Mouse (Mus musculus): ENCODE measurements around the gene Dmrtc1c1.
"Not testable (repeated sequence)": the region's sequence is repeated elsewhere in the genome, so short reads cannot be mapped to it uniquely, and the experiment has no call there.

Gene Dmrtc1c1

DNA sequence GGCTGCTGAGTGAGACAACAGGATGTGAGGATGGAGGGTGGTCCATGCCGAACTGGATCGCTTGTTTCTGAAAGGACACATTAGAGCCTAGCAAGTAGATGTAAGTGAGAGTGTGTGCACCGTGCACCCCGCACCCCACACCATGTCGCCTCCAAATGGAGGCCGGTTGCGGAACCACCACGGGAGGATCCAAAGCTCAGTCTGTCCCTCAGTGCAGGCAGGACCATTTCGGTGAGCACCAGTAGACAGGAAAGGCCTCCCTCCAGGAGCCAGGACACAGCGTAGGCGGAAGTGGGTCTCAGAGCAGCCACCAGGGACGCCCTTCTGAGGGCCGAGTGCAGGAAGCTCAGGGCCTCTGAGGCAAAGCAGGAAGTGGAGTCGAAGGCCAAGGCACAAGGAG, at the start of gene Dmrtc1c1:
Gene Dmrtc1c1 (plus strand): TSS at position 301 of the 400 bp plus-strand sequence.
- in situ Hi-C loops (cut with MboI; ENCODE audit: low pct_unique_long_range_greater_than_20kb in 1 of 2, low sequenced_read_pairs in 2 of 2, unreplicated experiment in 1 of 2), result not testable (repeated sequence)

DNA sequence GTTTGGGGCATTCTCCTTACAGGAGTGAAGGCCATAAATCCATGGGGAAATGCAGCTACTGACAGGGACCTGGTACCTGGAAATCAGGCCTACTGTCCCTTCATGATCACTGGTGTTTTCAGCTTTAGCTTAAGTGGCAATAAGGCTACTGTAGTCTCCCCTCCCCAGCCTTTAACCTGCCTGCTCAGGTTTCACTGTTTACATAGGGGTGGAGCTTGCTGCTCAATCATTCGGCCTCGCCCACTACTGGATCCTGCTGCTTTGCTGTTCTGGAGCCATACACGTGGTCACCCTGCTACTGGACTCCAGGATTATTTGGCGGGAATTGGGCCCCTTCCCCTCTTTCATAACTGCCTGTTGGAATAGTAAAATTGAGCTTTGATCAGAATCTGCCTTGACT, 36.9 kb upstream of the Dmrtc1c1 start:
- in situ Hi-C loops (cut with MboI; ENCODE audit: low pct_unique_long_range_greater_than_20kb in 1 of 2, low sequenced_read_pairs in 2 of 2, unreplicated experiment in 1 of 2), result no loop called here

DNA sequence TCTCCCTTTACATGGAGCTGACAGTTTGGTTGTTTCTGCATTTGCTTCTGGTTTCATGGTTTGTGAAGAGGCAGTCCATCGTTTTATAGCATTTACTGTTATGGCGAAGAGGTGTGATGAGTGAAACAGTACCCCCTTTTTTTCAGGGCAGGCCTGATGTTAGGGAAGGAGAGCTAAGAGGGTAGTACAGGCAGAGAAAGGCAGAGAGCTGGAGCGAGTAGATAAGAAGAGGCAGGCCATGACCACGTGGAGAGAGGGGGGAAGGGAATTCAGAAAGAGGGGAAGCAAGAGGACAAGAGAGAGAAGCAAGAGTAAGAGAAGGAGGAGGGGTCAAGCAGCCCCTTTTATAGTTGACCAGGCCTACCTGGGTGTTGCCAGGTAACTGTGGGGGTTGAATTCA, 9.5 kb downstream of the Dmrtc1c1 start:
- in situ Hi-C loops (cut with MboI; ENCODE audit: low pct_unique_long_range_greater_than_20kb in 1 of 2, low sequenced_read_pairs in 2 of 2, unreplicated experiment in 1 of 2), result no loop called here

DNA sequence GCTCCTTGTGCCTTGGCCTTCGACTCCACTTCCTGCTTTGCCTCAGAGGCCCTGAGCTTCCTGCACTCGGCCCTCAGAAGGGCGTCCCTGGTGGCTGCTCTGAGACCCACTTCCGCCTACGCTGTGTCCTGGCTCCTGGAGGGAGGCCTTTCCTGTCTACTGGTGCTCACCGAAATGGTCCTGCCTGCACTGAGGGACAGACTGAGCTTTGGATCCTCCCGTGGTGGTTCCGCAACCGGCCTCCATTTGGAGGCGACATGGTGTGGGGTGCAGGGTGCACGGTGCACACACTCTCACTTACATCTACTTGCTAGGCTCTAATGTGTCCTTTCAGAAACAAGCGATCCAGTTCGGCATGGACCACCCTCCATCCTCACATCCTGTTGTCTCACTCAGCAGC, 51.8 kb downstream of the Dmrtc1c1 start, which contains the start of gene Dmrtc1c2:
Gene Dmrtc1c2 (minus strand): TSS at position 101 of the 400 bp plus-strand sequence.
- in situ Hi-C loops (cut with MboI; ENCODE audit: low pct_unique_long_range_greater_than_20kb in 1 of 2, low sequenced_read_pairs in 2 of 2, unreplicated experiment in 1 of 2), result not testable (repeated sequence)

All from mouse embryonic stem cell (cell line).